Mouse (Mus musculus): Measurements from ENCODE around the gene Cldn9.

Cldn9 gene

GRCm38 (mm10) chr17:23651363-23651762 lies 32.5 kb downstream of the Cldn9 start:
- DNase-seq (ENCODE audit: extremely low spot score): no peak

- DNase-seq (ENCODE audit: extremely low spot score): no peak
Observed at GRCm38 (mm10) chr17:23645894-23646293, 37.9 kb downstream of the Cldn9 start.

DNA sequence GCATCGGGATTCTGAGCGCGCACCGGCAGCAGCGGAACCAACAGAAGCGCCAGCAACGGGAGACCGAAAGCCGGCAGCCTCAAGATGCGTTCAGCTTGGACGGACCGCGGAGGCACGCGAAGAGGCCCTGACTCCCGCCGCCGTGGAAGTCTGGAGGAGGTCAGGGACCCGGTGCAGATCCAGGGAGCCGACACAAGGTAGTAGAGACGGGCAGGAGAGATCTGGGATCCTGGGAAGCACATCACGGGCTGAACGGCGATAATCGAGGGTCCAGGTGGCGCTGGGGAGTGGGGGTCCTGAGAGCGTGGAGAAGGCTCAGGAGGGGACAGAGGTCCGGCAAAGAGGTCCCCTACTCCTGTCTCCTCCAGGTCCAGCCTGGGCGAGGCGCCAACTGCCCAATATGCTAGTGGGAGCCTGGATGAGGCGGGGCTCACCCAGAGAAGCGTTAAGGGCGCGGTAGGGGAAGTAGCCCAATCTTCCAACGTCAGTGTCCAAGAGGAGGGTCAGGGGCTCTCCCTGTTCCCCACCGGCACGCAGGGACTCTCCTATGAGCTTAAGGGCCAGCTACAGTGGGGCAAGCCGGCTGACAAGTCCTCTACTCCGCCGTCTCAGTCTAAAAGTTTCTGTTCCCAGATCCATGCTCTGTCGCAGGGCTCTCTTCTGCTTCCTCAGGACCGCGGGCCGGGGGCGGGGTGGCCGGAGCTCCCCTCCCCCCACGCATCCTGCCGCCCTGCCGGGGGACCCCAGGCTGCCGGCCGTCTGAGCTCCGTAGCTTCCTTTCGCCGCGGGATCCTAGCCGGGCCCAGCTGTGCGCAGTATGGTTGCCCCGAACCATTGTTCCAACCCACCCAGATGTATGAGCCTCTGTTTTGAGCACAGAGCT lies 39.0 kb downstream of the Cldn9 start, which contains the start of gene Mmp25:
Gene Mmp25, minus strand, starts transcription at position 665 of the 883 bp plus-strand sequence.
- DNase-seq (ENCODE audit: extremely low spot score): peak; percentile 60

All from embryo, embryonic 9.5 days (tissue).